Mouse (Mus musculus) layer of hippocampus, adult 6 months (tissue): ENCODE results near the gene D5Ertd577e. TPM values are rescaled to one million over a fixed set of nuclear protein-coding genes. Genes with fewer than 3 reads are reported as not detected.

ENCODE experiments used
- long read RNA-seq, 2 experiments: library from polyadenylated mRNA; unstranded; transcript quantifications; one replicate each; pipeline ENCODE4 v2.0.0; 2019 to 2020
- polyA plus RNA-seq: library from polyadenylated mRNA; unstranded; fragments of <200 nt; fragmentation: Nextera tagmentation; gene quantifications from 2 replicates; pipeline ENCODE4 v1.2.3, GENCODE M21; 2021

D5Ertd577e gene
- not detected in 2 replicates for polyA plus RNA-seq
- long read RNA-seq, experiment 1 = 0 reads
- long read RNA-seq, experiment 2 = 0 reads

DNA sequence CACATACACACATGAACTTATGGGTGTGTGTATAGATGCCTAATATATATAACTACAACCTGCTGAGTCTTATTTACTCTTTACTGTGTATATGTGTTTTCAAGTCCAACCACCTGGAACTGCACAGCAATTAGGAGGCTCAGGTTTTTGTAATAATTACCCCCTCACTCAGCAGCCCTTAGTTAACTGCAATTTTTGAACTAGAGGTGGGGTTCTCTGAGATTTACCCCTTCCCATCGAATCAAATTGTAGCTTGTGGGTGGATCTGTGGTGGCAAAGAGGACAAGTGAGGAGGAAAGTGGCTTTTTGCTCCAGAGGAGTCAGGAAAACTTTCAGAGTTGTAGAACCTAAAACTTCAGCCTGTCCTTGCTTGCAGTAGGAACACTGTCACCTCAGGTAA lies at the start of gene D5Ertd577e:
Gene D5Ertd577e (plus strand): TSS at position 301 of the 400 bp plus-strand sequence.

DNA sequence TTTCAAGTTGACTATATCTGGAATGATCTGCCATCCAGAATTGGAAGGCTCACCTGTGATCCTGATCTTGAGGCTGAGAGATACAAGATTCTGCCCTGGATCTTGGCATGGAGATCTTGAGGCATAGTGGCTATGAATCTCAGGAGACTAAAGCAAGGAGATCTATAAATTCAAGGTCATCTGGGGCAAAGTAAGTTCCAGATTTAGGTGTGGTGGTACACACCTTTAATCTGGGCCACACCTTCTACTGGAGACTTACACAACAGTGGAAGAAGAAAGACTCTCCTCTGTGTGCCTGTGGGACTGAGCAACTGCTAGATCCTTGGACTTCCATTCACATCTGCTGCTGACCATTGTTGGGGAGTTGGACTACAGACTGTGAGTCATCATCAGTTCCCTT lies 53.9 kb downstream of the D5Ertd577e start, which contains the start of gene Gm3286:
Gene Gm3286 (plus strand): TSS at position 301 of the 400 bp plus-strand sequence.

Other genes with a start within 250 kb of the D5Ertd577e start
- not detected in 2 replicates for gene Gm10424, start 184.0 kb upstream of the D5Ertd577e start, polyA plus RNA-seq
- gene Gm3259, start 150.9 kb upstream of the D5Ertd577e start, polyA plus RNA-seq = not detected in 2 replicates
- not detected in 2 replicates for gene Gm3286, start 54.0 kb downstream of the D5Ertd577e start, polyA plus RNA-seq
- not detected in 2 replicates for gene Gm7971, start 138.1 kb downstream of the D5Ertd577e start, polyA plus RNA-seq